Mouse (Mus musculus): ENCODE results near the gene Med27.
A peak's percentile ranks its signal among the peaks of the same experiment; 100 is the strongest.

Med27 gene

GRCm38 (mm10) chr2:29571921-29572700, 225.5 kb downstream of the Med27 start:
- no peak for DNase-seq (ENCODE audit: low spot score)

DNA sequence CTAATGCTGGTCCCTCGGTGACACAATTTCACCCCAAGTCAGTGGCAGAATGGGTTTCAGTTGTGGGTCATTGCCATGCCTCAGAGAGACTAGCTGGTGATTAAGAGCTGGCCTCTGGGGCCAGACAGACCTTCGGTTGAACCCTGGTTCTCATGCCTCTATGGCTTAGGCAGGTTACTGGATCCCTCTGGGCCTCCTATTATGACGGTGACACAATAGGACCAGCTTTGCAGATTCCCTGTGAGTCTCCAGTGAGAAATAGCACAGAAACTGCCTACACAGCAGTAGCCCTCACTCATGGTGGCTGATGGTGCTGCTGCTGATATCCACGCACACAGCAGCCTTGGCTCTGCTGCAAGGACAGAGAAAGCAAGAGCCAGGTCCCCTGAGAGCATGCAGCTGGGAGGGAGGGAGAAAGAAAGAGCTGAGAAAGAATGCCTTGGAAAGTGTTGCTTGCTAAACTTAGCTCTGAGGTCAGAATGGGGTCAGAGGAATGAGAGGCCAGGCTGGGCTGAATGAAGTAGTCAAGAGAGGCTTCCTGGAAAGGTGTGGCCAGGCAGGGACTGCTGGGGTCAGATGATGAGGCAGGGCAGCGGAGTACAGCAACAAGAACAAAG, 226.3 kb downstream of the Med27 start:
- DNase-seq (ENCODE audit: low spot score), result no peak

- DNase-seq (ENCODE audit: low spot score), result peak; percentile 54
Observed at GRCm38 (mm10) chr2:29573591-29573990, 227.0 kb downstream of the Med27 start.

DNA sequence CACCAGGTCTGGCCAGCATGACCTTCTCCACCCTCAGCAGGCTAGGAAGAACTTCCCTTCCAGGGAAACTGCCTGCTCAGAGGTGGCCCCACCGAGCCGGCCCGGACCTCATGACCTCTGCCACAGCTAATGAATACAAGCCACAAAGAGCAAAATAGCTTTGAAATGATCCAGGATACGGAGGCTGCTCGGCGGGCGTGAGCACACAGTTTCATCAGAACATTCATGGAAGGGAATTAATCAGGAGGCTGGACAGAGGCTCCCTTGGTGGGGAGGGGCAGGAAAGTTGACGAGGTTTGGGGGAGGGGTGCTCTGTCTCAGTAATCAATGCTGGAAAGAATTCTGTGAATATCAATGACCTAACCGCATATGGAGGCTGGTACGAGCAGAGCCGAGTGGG, 227.6 kb downstream of the Med27 start:
- no peak for DNase-seq (ENCODE audit: low spot score)
